Mouse (Mus musculus) midbrain, embryonic 12.5 days (tissue): ENCODE data around the gene Usp30. TPM values are rescaled to one million over a fixed set of nuclear protein-coding genes. Genes with fewer than 3 reads are reported as not detected.
A peak's percentile ranks its signal among the peaks of the same experiment; 100 is the strongest.

Experiments used
- ATAC-seq: fragments of 200-750 bp; cut with Nextera tagmentation; 2 replicates; pipeline ENCODE4 v1.8.0; 2017; ENCODE audit warnings: low read depth, moderate TSS enrichment, moderate library complexity; ENCODE audit not compliant: low FRiP score
- H3K27ac ChIP-seq: fragments of 300-500 bp; sonication (generic); replicated peaks from 2 replicates; pipeline ENCODE4 v1.5.1; 2016; ENCODE audit warnings: mild to moderate bottlenecking
- H3K27me3 ChIP-seq: fragments of 300-500 bp; sonication (generic); 2 replicates; pipeline ENCODE4 v1.6.1; 2016; ENCODE audit warnings: mild to moderate bottlenecking
- H3K36me3 ChIP-seq: fragments of 300-500 bp; sonication (generic); 2 replicates; pipeline ENCODE4 v1.6.1; 2016
- H3K4me1 ChIP-seq: fragments of 300-500 bp; sonication (generic); 2 replicates; pipeline ENCODE4 v1.6.1; 2016
- H3K4me2 ChIP-seq: fragments of 300-500 bp; sonication (generic); replicated peaks from 2 replicates; pipeline ENCODE4 v1.6.1; 2016; ENCODE audit warnings: mild to moderate bottlenecking, moderate library complexity
- H3K4me3 ChIP-seq: fragments of 300-500 bp; sonication (generic); 2 replicates; pipeline ENCODE4 v1.5.1; 2016; ENCODE audit warnings: mild to moderate bottlenecking
- H3K9ac ChIP-seq: fragments of 300-500 bp; sonication (generic); replicated peaks from 2 replicates; pipeline ENCODE4 v1.6.1; 2016; ENCODE audit warnings: mild to moderate bottlenecking, moderate library complexity
- H3K9me3 ChIP-seq: fragments of 300-500 bp; sonication (generic); 2 replicates; pipeline ENCODE4 v1.6.1; 2016; ENCODE audit warnings: mild to moderate bottlenecking
- WGBS: fragments of 180-500 bp; shearing (Covaris S2); methylation state at CpG from one replicate; pipeline ENCODE4 v1.1.7; 2016; 5-methylcytosine and 5-hydroxymethylcytosine counted together
- polyA plus RNA-seq: library from polyadenylated mRNA; unstranded; fragments of >200 nt; fragmentation: Nextera tagmentation; extraction: Ambion mirVana; gene quantifications from 2 replicates; pipeline ENCODE4 v1.2.1, GENCODE M21; 2016

The Usp30 gene
- 17.5 and 19.4 TPM in 2 replicates for polyA plus RNA-seq

DNA sequence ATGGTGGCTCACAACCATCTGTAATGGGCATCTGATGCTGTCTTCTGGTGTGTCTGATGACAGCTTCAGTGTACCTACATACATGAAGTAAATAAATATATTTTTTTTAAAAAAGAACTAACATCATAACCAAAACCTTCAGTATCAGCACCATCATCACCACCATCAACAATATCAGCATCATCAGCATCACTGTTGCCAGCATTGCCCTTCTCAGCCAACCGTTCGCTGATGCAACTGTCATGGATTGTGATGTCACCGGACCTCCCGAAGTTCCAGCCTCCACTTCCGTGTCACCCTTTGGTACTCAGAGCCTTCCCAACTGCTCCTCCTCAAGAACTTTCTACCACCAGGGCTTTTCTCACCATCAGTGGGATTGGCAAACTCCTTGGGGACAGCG lies at the start of gene Usp30:
Gene Usp30 (plus strand): TSS at position 301 of the 400 bp plus-strand sequence.
- no peaks in the 10 kb centered on the region for H3K4me1 ChIP-seq
- H3K9me3 ChIP-seq: no peaks in the 10 kb centered on the region
- no peak within 1 kb of the TSS for H3K27ac ChIP-seq
- no peak for ATAC-seq
- no peak within 1 kb of the TSS for H3K9ac ChIP-seq
- no peak within 1 kb of the TSS for H3K4me2 ChIP-seq
- H3K4me3 ChIP-seq: no peak within 1 kb of the TSS
- WGBS: 94% methylated on average over 6 of the region's 6 CpGs
- H3K36me3 ChIP-seq: 0 out of 2 replicates have a peak, but pooled peaks cover 8% of the 10 kb centered on the region
- no peaks in the 10 kb centered on the region for H3K27me3 ChIP-seq

GRCm38 (mm10) chr5:114024390-114024789 lies 40.9 kb upstream of the Usp30 start:
- H3K27me3 ChIP-seq: no peaks in the 10 kb centered on the region; the same call in 1 of the 2 replicates
- 62% methylated on average over 6 of the region's 6 CpGs for WGBS
- H3K36me3 ChIP-seq: no peaks in the 10 kb centered on the region
- H3K4me3 ChIP-seq: no peak overlapping the region
- no peak overlapping the region for H3K4me2 ChIP-seq
- peaks cover 6% of the 10 kb centered on the region for H3K4me1 ChIP-seq
- no peak overlapping the region for H3K27ac ChIP-seq
- no peak for ATAC-seq
- H3K9ac ChIP-seq: no peak overlapping the region
- H3K9me3 ChIP-seq: no peaks in the 10 kb centered on the region

DNA sequence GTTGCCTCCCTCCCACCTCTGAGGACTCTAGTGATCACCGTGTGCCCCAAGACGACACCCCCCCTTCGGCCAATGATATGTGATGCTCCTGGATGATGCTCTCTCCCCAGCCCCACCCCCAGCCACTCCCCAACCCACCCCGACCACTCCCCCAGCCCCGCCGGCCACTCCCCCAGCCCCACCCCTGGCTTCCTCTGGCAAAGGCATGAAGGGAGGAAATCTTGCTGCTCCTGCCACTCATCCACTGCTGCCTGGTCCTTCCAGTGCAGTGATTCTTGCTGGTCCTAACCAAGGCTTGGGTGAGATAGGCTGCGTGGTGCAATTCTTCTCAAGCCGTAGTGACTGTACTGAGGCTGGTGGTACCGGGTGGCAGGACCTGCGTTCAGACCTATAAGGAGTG lies 40.4 kb upstream of the Usp30 start:
- 11% methylated on average over 10 of the region's 10 CpGs for WGBS
- H3K9me3 ChIP-seq: no peaks in the 10 kb centered on the region
- H3K27ac ChIP-seq: no peak overlapping the region
- no peaks in the 10 kb centered on the region for H3K36me3 ChIP-seq
- peaks cover 10% of the 10 kb centered on the region for H3K4me1 ChIP-seq
- no peak for ATAC-seq
- H3K9ac ChIP-seq: no peak overlapping the region
- no peak overlapping the region for H3K4me3 ChIP-seq
- H3K4me2 ChIP-seq: no peak overlapping the region
- no peaks in the 10 kb centered on the region; the same call in 1 of the 2 replicates for H3K27me3 ChIP-seq

GRCm38 (mm10) chr5:114027217-114027944 lies 37.9 kb upstream of the Usp30 start:
- no peak for ATAC-seq
- Histone ChIP-seq H3K27ac (no peak overlapping the region), H3K27me3 (no peaks in the 10 kb centered on the region; the same call in 1 of the 2 replicates), H3K4me2 (no peak overlapping the region), H3K4me1 (peaks cover 14% of the 10 kb centered on the region), H3K9me3 (no peaks in the 10 kb centered on the region), H3K36me3 (peaks cover 3% of the 10 kb centered on the region; the same call in 1 of the 2 replicates), H3K4me3 (no peak overlapping the region), H3K9ac (no peak overlapping the region)
- 86% methylated on average over 12 of the region's 12 CpGs for WGBS

- 88% methylated on average over 12 of the region's 12 CpGs for WGBS
These were observed 37.1 kb upstream of the Usp30 start for GRCm38 (mm10) chr5:114028111-114028510.

DNA sequence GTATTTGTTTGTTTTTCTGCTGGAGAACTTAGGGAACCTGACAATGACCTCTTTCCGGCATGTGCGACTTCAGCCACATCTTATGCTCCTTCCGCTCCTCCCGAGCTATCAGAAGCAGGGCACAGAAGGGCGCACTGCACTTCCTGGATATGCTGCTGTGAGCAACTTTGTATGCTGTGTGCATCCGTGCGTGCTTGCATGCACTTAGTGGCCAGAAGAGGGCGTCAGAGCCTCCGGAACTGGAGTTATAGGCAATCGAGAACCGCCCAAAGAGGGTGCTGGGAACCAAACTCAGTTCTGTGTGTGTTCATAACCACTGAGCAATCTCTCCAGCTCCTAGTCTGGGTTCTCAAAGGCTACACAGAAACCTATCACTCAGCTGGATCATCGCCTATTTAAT lies 34.6 kb upstream of the Usp30 start:
- no peak for ATAC-seq
- Histone ChIP-seq H3K4me2 (no peak overlapping the region), H3K4me1 (peaks cover 8% of the 10 kb centered on the region; the same call in 1 of the 2 replicates), H3K27ac (no peak overlapping the region), H3K9me3 (no peaks in the 10 kb centered on the region), H3K27me3 (no peaks in the 10 kb centered on the region; the same call in 1 of the 2 replicates), H3K36me3 (peaks cover 13% of the 10 kb centered on the region; the same call in 1 of the 2 replicates), H3K9ac (no peak overlapping the region), H3K4me3 (no peak overlapping the region)
- WGBS: 88% methylated on average over 12 of the region's 12 CpGs

More at GRCm38 (mm10) chr5:114028111-114028510, 37.1 kb upstream of the Usp30 start:
- Histone ChIP-seq H3K27ac (no peak overlapping the region), H3K4me1 (peaks cover 14% of the 10 kb centered on the region), H3K4me3 (no peak overlapping the region), H3K27me3 (no peaks in the 10 kb centered on the region; the same call in 1 of the 2 replicates), H3K9me3 (no peaks in the 10 kb centered on the region), H3K9ac (no peak overlapping the region), H3K4me2 (no peak overlapping the region), H3K36me3 (peaks cover 10% of the 10 kb centered on the region; the same call in 1 of the 2 replicates)
- ATAC-seq: no peak

DNA sequence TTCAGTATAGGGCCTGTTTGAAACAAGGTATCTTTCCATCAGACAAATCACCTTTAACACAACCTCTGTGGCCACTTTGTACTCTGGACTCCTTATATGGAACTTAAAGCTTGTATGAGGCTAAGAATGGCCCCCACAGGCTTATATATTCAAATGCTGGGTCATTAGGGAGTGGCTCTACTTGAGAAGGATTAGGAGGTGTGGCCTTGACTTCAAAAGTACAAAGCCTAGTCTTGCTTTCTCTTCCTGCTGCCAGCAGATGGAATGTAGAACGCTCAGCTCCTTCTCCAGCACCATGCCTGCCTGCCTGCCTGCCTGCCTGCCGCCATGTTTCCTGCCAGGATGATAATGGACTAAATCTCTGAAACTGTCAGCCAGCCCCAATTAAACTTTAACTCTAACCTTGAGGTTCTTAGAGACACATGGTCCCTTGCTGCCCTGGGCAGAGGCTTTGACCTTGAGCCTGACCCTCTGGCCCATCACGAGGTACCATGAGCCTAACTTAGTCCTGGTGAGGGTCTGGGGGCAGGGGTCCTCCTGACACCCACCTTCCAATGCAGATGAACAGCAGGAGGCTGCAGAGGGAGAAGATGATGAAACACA lies 33.0 kb upstream of the Usp30 start:
- no peak overlapping the region for H3K9ac ChIP-seq
- ATAC-seq: no peak
- no peak overlapping the region for H3K4me3 ChIP-seq
- H3K9me3 ChIP-seq: no peaks in the 10 kb centered on the region
- no peak overlapping the region for H3K4me2 ChIP-seq
- no peak overlapping the region for H3K27ac ChIP-seq
- no peaks in the 10 kb centered on the region; the same call in 1 of the 2 replicates for H3K27me3 ChIP-seq
- H3K4me1 ChIP-seq: peaks cover 10% of the 10 kb centered on the region; the same call in 1 of the 2 replicates
- WGBS: 81% methylated on average over 3 of the region's 3 CpGs
- H3K36me3 ChIP-seq: peaks cover 13% of the 10 kb centered on the region; the same call in 1 of the 2 replicates

GRCm38 (mm10) chr5:114034393-114034792 lies 30.9 kb upstream of the Usp30 start:
- H3K27me3 ChIP-seq: no peaks in the 10 kb centered on the region
- no peaks in the 10 kb centered on the region for H3K9me3 ChIP-seq
- whole genome bisulfite sequencing: 84% methylated on average over 7 of the region's 7 CpGs
- H3K36me3 ChIP-seq: peaks cover 20% of the 10 kb centered on the region; the same call in 1 of the 2 replicates
- H3K4me3 ChIP-seq: no peak overlapping the region
- no peak overlapping the region for H3K27ac ChIP-seq
- no peak overlapping the region for H3K9ac ChIP-seq
- no peak for ATAC-seq
- no peak overlapping the region for H3K4me2 ChIP-seq
- H3K4me1 ChIP-seq: peaks cover 10% of the 10 kb centered on the region; the same call in 1 of the 2 replicates

DNA sequence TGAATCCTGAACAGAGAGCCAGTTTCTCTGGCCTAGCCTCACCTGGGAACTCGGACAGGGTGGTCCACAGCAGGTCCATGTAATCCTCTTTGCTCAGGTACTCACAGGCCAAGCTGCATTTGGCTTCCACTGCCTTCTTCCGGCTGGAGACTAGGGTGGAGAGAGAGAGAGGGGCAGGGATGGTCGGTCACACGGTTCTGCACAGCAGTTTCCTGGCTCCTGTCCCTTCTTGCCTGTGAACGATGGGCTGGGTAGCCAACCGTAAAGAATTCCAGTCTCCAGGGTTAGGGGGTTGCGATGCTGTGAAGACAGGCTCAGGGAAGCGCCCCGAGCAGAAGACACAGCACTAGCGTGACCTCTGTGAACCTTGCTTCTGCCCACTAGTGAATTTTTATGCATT lies 30.1 kb upstream of the Usp30 start:
- ATAC-seq: no peak
- Histone ChIP-seq H3K27ac (no peak overlapping the region), H3K4me1 (peaks cover 4% of the 10 kb centered on the region; the same call in 1 of the 2 replicates), H3K36me3 (peaks cover 20% of the 10 kb centered on the region; the same call in 1 of the 2 replicates), H3K27me3 (no peaks in the 10 kb centered on the region), H3K9ac (no peak overlapping the region), H3K4me3 (no peak overlapping the region), H3K4me2 (no peak overlapping the region), H3K9me3 (no peaks in the 10 kb centered on the region)
- 38% methylated on average over 10 of the region's 10 CpGs for WGBS

DNA sequence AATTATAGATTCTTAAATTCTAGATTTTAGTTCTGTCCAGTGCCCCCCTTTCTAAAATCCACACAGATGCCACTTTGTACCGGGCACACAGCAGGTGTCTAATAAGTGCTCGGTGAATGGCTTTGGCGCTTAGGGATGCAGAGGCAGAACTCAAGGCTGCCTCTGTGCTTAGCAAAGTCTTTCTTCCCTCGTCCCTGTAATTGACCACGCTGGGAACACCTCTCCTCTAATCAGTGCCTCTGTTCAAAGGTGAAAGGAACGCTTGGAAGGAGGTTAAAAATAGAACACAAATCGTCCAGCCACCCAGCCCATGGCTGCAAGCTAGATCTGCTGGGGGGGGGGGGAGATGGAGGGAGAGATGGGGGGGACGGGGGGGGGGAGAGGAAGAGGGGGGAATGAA lies 24.8 kb upstream of the Usp30 start:
- peaks cover 15% of the 10 kb centered on the region for H3K36me3 ChIP-seq
- H3K4me2 ChIP-seq: no peak overlapping the region
- 22% methylated on average over 7 of the region's 8 CpGs for WGBS
- H3K27ac ChIP-seq: no peak overlapping the region
- ATAC-seq: no peak
- H3K4me3 ChIP-seq: no peak overlapping the region
- no peaks in the 10 kb centered on the region for H3K9me3 ChIP-seq
- peaks cover 5% of the 10 kb centered on the region; the same call in 1 of the 2 replicates for H3K27me3 ChIP-seq
- no peak overlapping the region for H3K9ac ChIP-seq
- H3K4me1 ChIP-seq: peaks cover 12% of the 10 kb centered on the region

DNA sequence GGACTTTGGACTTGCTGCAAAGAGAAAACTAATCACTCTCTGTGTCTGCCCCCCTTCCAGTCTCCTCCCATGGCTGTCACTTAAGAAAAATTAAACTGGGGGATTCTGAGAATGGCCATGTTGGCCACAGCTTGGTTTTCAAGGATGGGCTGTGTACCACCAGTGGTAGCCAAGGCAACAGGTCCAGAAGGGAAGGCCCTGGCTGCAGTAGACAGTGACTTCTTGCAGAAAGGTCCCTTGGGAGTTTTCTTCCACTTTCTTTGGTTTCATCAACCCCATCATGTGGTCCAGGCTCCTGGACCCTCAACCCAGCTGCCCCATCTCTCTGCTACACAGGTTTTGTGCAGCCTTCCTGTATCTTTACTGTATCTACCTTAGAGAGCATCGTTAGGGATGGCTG lies 24.4 kb upstream of the Usp30 start:
- 81% methylated on average over 1 of the region's 1 CpGs for WGBS
- H3K4me1 ChIP-seq: peaks cover 12% of the 10 kb centered on the region
- H3K27ac ChIP-seq: no peak overlapping the region
- H3K9me3 ChIP-seq: no peaks in the 10 kb centered on the region
- no peak for ATAC-seq
- H3K4me3 ChIP-seq: no peak overlapping the region
- H3K4me2 ChIP-seq: no peak overlapping the region
- no peak overlapping the region for H3K9ac ChIP-seq
- H3K36me3 ChIP-seq: peaks cover 15% of the 10 kb centered on the region
- H3K27me3 ChIP-seq: peaks cover 5% of the 10 kb centered on the region; the same call in 1 of the 2 replicates

DNA sequence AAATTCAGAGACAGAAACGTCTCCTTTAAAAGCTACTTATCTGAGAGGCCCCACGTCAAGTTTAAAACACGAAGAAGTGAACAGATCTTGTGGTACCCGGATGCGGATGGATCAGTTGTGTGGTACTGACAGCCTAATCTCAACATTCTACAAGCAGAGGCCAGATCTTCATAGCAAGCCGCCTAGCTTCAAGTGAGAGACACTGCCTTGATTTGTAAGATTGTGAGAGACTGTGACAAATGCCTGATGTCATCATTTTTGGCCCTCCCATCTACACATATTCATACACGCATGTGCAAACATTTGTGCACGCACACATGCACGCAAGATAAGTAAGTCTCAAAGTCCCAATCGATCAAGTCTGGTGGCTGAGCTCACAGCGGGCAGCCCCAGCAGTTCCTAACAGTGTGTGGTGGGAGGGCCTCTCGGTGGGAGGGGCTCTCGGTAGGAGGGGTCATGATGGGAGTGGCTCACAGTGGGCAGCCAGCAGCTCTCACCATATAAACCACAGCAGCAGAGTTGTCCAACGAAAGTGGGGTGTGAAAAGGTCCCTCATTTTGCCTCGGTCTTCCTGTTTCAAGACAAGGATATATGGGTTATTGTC lies 23.8 kb upstream of the Usp30 start:
- H3K4me3 ChIP-seq: no peak overlapping the region
- no peak overlapping the region for H3K4me2 ChIP-seq
- no peaks in the 10 kb centered on the region for H3K9me3 ChIP-seq
- H3K9ac ChIP-seq: 0 out of 2 replicates have a peak overlapping the region, but pooled peaks have one; percentile 28
- H3K36me3 ChIP-seq: peaks cover 15% of the 10 kb centered on the region
- peaks cover 5% of the 10 kb centered on the region; the same call in 1 of the 2 replicates for H3K27me3 ChIP-seq
- H3K4me1 ChIP-seq: peaks cover 10% of the 10 kb centered on the region
- H3K27ac ChIP-seq: no peak overlapping the region
- ATAC-seq: no peak
- 26% methylated on average over 15 of the region's 15 CpGs for WGBS
